Mouse (Mus musculus): ENCODE results near the gene Ror1.

GRCm38 (mm10) chr4:100462493-100463120 lies 367.0 kb downstream of the Ror1 start:
- no peak for TF ChIP-seq MYOG (IDR thresholded peaks at IDR 0.05; ENCODE audit: control insufficient read depth in 1 of 3, insufficient read depth in 1 of 3, insufficient read length in 2 of 3, low read depth in 2 of 3)
- TF ChIP-seq POLR2A (IDR thresholded peaks at IDR 0.05; ENCODE audit: insufficient read length, low read depth): no peak
- TF ChIP-seq E2F4 (IDR thresholded peaks at IDR 0.05; ENCODE audit: insufficient read depth): no peak
- no peak for TF ChIP-seq MYOD1 (IDR thresholded peaks at IDR 0.05; ENCODE audit: control insufficient read depth in 1 of 3, insufficient read length in 2 of 3, low read depth in 2 of 3)
- TF ChIP-seq REST (IDR thresholded peaks at IDR 0.05; ENCODE audit: insufficient read depth, insufficient read length): no peak
- no peak for TF ChIP-seq CEBPB (IDR thresholded peaks at IDR 0.05; ENCODE audit: insufficient read depth, poor library complexity, severe bottlenecking)
- no peak for TF ChIP-seq TCF3 (IDR thresholded peaks at IDR 0.05; ENCODE audit: insufficient read length, low read depth)
- TF ChIP-seq MAX (IDR thresholded peaks at IDR 0.05; ENCODE audit: low read depth): no peak
- TF ChIP-seq USF1 (IDR thresholded peaks at IDR 0.05; ENCODE audit: low read depth): no peak
- no peak for TF ChIP-seq SRF (IDR thresholded peaks at IDR 0.05; ENCODE audit: control insufficient read depth, insufficient read length, low read depth)
